Mouse (Mus musculus) CH12.LX (cell line): ENCODE results near the gene Gnat3. TPM values are rescaled to one million over a fixed set of nuclear protein-coding genes. Genes with fewer than 3 reads are reported as not detected.

ENCODE experiments used
- DNase-seq: peaks from one replicate; pipeline ENCODE4 v3.0.0-alpha.2; 2013; ENCODE audit errors: extremely low read depth
- H3K27ac ChIP-seq: 2 replicates; pipeline ENCODE4 v1.5.1; 2012; ENCODE audit warnings: low read depth, mild to moderate bottlenecking, control low read depth, moderate library complexity; ENCODE audit not compliant: insufficient read depth
- H3K27me3 ChIP-seq: replicated peaks from 2 replicates; pipeline ENCODE3; 2012; ENCODE audit warnings: inconsistent platforms
- H3K36me3 ChIP-seq, 2 experiments: replicated peaks in 1 of 2; 2 replicates each; pipeline versions ENCODE3 to v1.6.1; 2012; ENCODE audit warnings: inconsistent platforms in 1 of 2, low read length in 1 of 2, mild to moderate bottlenecking in 1 of 2, mixed read lengths in 1 of 2, moderate library complexity in 1 of 2; ENCODE audit not compliant: control insufficient read depth in 1 of 2, insufficient read depth in 1 of 2
- H3K4me1 ChIP-seq, 2 experiments: 2 replicates each; pipeline ENCODE4 v1.6.1; 2012; ENCODE audit warnings: inconsistent platforms in 1 of 2, moderate library complexity in 1 of 2; ENCODE audit not compliant: insufficient read depth in 2 of 2, control insufficient read depth in 1 of 2
- H3K4me2 ChIP-seq: 2 replicates; pipeline ENCODE4 v1.6.1; 2012; ENCODE audit warnings: low read depth, mild to moderate bottlenecking, control low read depth; ENCODE audit not compliant: poor library complexity, insufficient read depth, severe bottlenecking
- H3K4me3 ChIP-seq, 3 experiments: fragments of 150-350 bp in 1 of 3; sonication (generic) in 1 of 3; replicated peaks in 1 of 3; 2 replicates each; pipeline versions ENCODE3 to v1.5.1; 2011 to 2012; ENCODE audit warnings: low read depth in 2 of 3, low read length in 2 of 3, mild to moderate bottlenecking in 2 of 3, moderate library complexity in 2 of 3, control low read depth in 1 of 3, improper control_type of control experiment in 1 of 3, inconsistent platforms in 1 of 3, mixed read lengths in 1 of 3; ENCODE audit not compliant: poor library complexity in 1 of 3
- H3K79me2 ChIP-seq: replicated peaks from 2 replicates; pipeline ENCODE4 v1.6.1; 2012; ENCODE audit warnings: mild to moderate bottlenecking, moderate library complexity; ENCODE audit not compliant: control insufficient read depth, poor library complexity, insufficient read depth, severe bottlenecking; ENCODE audit errors: extremely low read depth
- H3K9ac ChIP-seq: 2 replicates; pipeline ENCODE4 v1.6.1; 2012; ENCODE audit warnings: low read depth, mild to moderate bottlenecking, control low read depth, moderate library complexity; ENCODE audit not compliant: insufficient read depth
- H3K9me3 ChIP-seq: replicated peaks from 2 replicates; pipeline ENCODE3; 2012; ENCODE audit warnings: low read length, inconsistent platforms, mixed read lengths
- BHLHE40 ChIP-seq: IDR thresholded peaks from 2 replicates; pipeline ENCODE4 v1.6.1; 2011; ENCODE audit warnings: mild to moderate bottlenecking, low read depth, low read length, improper control_type of control experiment
- CHD1 ChIP-seq: IDR thresholded peaks from 2 replicates; pipeline ENCODE4 v1.6.1; 2012; ENCODE audit warnings: low read depth, low read length, improper control_type of control experiment, inconsistent platforms
- CHD2 ChIP-seq: IDR thresholded peaks from 2 replicates; pipeline ENCODE4 v1.6.1; 2011; ENCODE audit warnings: low read length, improper control_type of control experiment
- E2F4 ChIP-seq: IDR thresholded peaks from 2 replicates; pipeline ENCODE4 v1.6.1; 2011; ENCODE audit warnings: low read depth, low read length, improper control_type of control experiment; ENCODE audit not compliant: insufficient replicate concordance
- EP300 ChIP-seq: IDR thresholded peaks from 2 replicates; pipeline ENCODE4 v1.6.1; 2011; ENCODE audit warnings: low read length, improper control_type of control experiment
- ETS1 ChIP-seq: conservative IDR thresholded peaks from 2 replicates; pipeline ENCODE4 v1.6.1; 2012; ENCODE audit warnings: low read depth, mild to moderate bottlenecking, inconsistent platforms, low read length, improper control_type of control experiment, moderate library complexity
- GABPA ChIP-seq: IDR thresholded peaks from 2 replicates; pipeline ENCODE4 v1.6.1; 2012; ENCODE audit warnings: low read depth, low read length, improper control_type of control experiment, inconsistent platforms; ENCODE audit not compliant: insufficient replicate concordance
- HCFC1 ChIP-seq: IDR thresholded peaks from 2 replicates; pipeline ENCODE4 v1.6.1; 2012; ENCODE audit warnings: low read depth, mild to moderate bottlenecking, inconsistent platforms, low read length, improper control_type of control experiment
- IRF4 ChIP-seq: IDR thresholded peaks from 2 replicates; pipeline ENCODE4 v1.6.1; 2014; ENCODE audit warnings: low read depth, mild to moderate bottlenecking, inconsistent platforms, low read length, improper control_type of control experiment
- JUND ChIP-seq: conservative IDR thresholded peaks from 2 replicates; pipeline ENCODE4 v1.6.1; 2011; ENCODE audit warnings: low read depth, low read length, improper control_type of control experiment
- MAFK ChIP-seq: IDR thresholded peaks from 2 replicates; pipeline ENCODE4 v1.6.1; 2011; ENCODE audit warnings: low read length, improper control_type of control experiment; ENCODE audit not compliant: insufficient replicate concordance
- MAX ChIP-seq: IDR thresholded peaks from 2 replicates; pipeline ENCODE4 v1.6.1; 2011; ENCODE audit warnings: low read length, improper control_type of control experiment
- MEF2A ChIP-seq: IDR thresholded peaks from 2 replicates; pipeline ENCODE4 v1.6.1; 2014; ENCODE audit warnings: low read depth, mild to moderate bottlenecking, inconsistent platforms, low read length, improper control_type of control experiment, borderline replicate concordance
- MYC ChIP-seq: IDR thresholded peaks from 2 replicates; pipeline ENCODE4 v1.6.1; 2011; ENCODE audit warnings: low read depth, mild to moderate bottlenecking, improper control_type of control experiment, low read length
- NRF1 ChIP-seq: IDR thresholded peaks from 2 replicates; pipeline ENCODE4 v1.6.1; 2014; ENCODE audit warnings: low read depth, mild to moderate bottlenecking, inconsistent platforms, low read length, improper control_type of control experiment, moderate library complexity
- RAD21 ChIP-seq: IDR thresholded peaks from 2 replicates; pipeline ENCODE4 v1.6.1; 2011; ENCODE audit warnings: low read depth, mild to moderate bottlenecking, low read length, improper control_type of control experiment, moderate library complexity
- SIN3A ChIP-seq: IDR thresholded peaks from 2 replicates; pipeline ENCODE4 v1.6.1; 2012; ENCODE audit warnings: low read length, improper control_type of control experiment, inconsistent platforms
- TBP ChIP-seq: conservative IDR thresholded peaks from 2 replicates; pipeline ENCODE4 v1.6.1; 2011; ENCODE audit warnings: low read depth, low read length, improper control_type of control experiment
- TCF12 ChIP-seq: IDR thresholded peaks from 2 replicates; pipeline ENCODE4 v1.6.1; 2014; ENCODE audit warnings: low read depth, mild to moderate bottlenecking, inconsistent platforms, low read length, improper control_type of control experiment
- UBTF ChIP-seq: IDR thresholded peaks from 2 replicates; pipeline ENCODE4 v1.6.1; 2012; ENCODE audit warnings: low read depth, mild to moderate bottlenecking, inconsistent platforms, low read length, improper control_type of control experiment, moderate library complexity
- USF1 ChIP-seq: IDR thresholded peaks from 2 replicates; pipeline ENCODE4 v1.6.1; 2014; ENCODE audit warnings: low read depth, mild to moderate bottlenecking, inconsistent platforms, low read length, improper control_type of control experiment
- ZNF384 ChIP-seq: IDR thresholded peaks from 2 replicates; pipeline ENCODE4 v1.6.1; 2012; ENCODE audit warnings: low read depth, low read length, improper control_type of control experiment, inconsistent platforms
- dilution Hi-C: fragments of 300-500 bp; cut with MboI; formaldehyde crosslinking; loops from 2 replicates; pipeline ENCODE4 v1.14.3; 2020; ENCODE audit warnings: low sequenced_read_pairs; ENCODE audit not compliant: extremely low pct_unique_long_range_greater_than_20kb, extremely low pct_ligation_motif_present
- in situ Hi-C: fragments of 300-500 bp; cut with MboI; formaldehyde crosslinking; loops from 3 replicates; pipeline ENCODE4 v1.14.3; 2019; ENCODE audit warnings: low sequenced_read_pairs, low pct_ligation_motif_present, low pct_unique_long_range_greater_than_20kb, mixed read lengths
- polyA plus RNA-seq: library from polyadenylated mRNA; unstranded; fragments of >175 nt; gene quantifications from 2 replicates; pipeline ENCODE4 v1.2.1, GENCODE M21; 2012; ENCODE audit warnings: low read depth; ENCODE audit not compliant: insufficient read length
- total RNA-seq, 2 experiments: library from RNA; depleted of rRNA; stranded (reverse); fragments of 300-350 nt in 1 of 2; fragments of >200 nt in 1 of 2; gene quantifications; 2 replicates each; pipeline ENCODE4 v1.2.3; 2012 to 2014

Gnat3 gene
- total and polyA plus RNA-seq, 3 experiments = 0.51 to 1.2 (median 0.57) TPM

DNA sequence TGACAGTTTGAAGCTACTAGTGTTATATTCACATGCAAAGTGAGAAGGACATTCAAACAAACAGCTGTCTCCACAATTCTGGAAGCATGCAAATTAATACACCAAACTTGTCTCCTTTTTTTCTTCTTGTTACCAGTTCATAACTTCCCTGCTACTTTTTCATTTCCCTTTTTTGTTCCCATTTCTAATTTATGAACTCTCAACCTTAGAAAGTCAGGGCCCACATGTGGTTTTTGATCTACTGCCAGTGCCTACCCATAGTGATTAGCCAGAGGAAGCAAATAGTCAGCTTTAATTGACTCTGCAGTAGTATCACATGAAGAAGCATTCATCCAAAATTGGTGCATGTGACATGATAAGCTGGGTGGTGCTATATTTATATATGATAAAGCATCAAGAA lies 44.7 kb downstream of the Gnat3 start (continued):
- TF ChIP-seq MAX (peak; percentile 74), E2F4 (0 out of 2 replicates have a peak, but pooled peaks have one; percentile 64), MYC (peak; percentile 90), USF1 (no peak), RAD21 (no peak; the same call in none of the 2 replicates), ZNF384 (peak; percentile 93), BHLHE40 (peak; percentile 83), UBTF (no peak), ETS1 (peak; percentile 91), JUND (peak; percentile 76), CHD1 (no peak), GABPA (no peak)

- H3K9me3 ChIP-seq = no peaks in the 10 kb centered on the region
- peaks cover 9 to 84% of the 10 kb centered on the region in 2 experiments; a peak in 3 of 4 replicates for H3K4me1 ChIP-seq
- peak; percentile 74 for TF ChIP-seq ETS1
- no peak for TF ChIP-seq HCFC1
- no peak for TF ChIP-seq ZNF384
- no peak for TF ChIP-seq NRF1
- TF ChIP-seq CHD2 = no peak
- 0 out of 2 replicates have a peak, but pooled peaks have one; percentile 49 for TF ChIP-seq SIN3A
- TF ChIP-seq USF1 = no peak
- TF ChIP-seq MAX = 0 out of 2 replicates have a peak, but pooled peaks have one; percentile 49
- no peak for TF ChIP-seq RAD21
- peak; percentile 60; the same call in 1 of the 2 replicates for TF ChIP-seq TCF12
- 0 out of 2 replicates have a peak, but pooled peaks have one; percentile 18 for TF ChIP-seq IRF4
- 0 out of 2 replicates have a peak, but pooled peaks have one; percentile 5 for TF ChIP-seq TBP
- no peak for TF ChIP-seq MAFK
- 0 out of 2 replicates have a peak, but pooled peaks have one; percentile 28 for TF ChIP-seq MYC
- TF ChIP-seq EP300 = peak; percentile 63
- TF ChIP-seq MEF2A = no peak
- TF ChIP-seq BHLHE40 = peak; percentile 99
- TF ChIP-seq UBTF = no peak
- peak overlapping the region; percentile 60; the same call in 1 of the 2 replicates for H3K4me2 ChIP-seq
- H3K36me3 ChIP-seq = no peaks in the 10 kb centered on the region
- H3K9ac ChIP-seq = peak overlapping the region; percentile 63
- in situ Hi-C loops = loop anchor here (10.0 kb wide), 1 partner anchor 166 kb away; no protein-coding TSS in a partner anchor
- no peaks in the 10 kb centered on the region for H3K79me2 ChIP-seq
- peak overlapping the region; percentile 50; the same call in 1 of the 2 replicates for H3K27ac ChIP-seq
- peak; percentile 49 for DNase-seq
- dilution Hi-C loops = no loop called here
- no peak overlapping the region for H3K4me3 ChIP-seq
- no peaks in the 10 kb centered on the region for H3K27me3 ChIP-seq
These were observed 48.0 kb downstream of the Gnat3 start for GRCm38 (mm10) chr5:18010301-18010700.
